Mouse (Mus musculus) gastrocnemius, postnatal 4 days (tissue): ENCODE results near the gene Tns1. TPM values are rescaled to one million over a fixed set of nuclear protein-coding genes. Genes with fewer than 3 reads are reported as not detected.

Experiments
- DNase-seq, 2 experiments: peaks; one replicate each; pipeline ENCODE4 v3.0.0; 2021 to 2022; ENCODE audit warnings: low spot score in 2 of 2, mixed read lengths in 2 of 2
- total RNA-seq, 2 experiments: library from RNA; stranded (reverse); gene quantifications; 2 replicates each; pipeline ENCODE4 v1.2.3; 2021

Gene Tns1
- total RNA-seq, 2 experiments from 2014 or later = 259 to 265 TPM

DNA sequence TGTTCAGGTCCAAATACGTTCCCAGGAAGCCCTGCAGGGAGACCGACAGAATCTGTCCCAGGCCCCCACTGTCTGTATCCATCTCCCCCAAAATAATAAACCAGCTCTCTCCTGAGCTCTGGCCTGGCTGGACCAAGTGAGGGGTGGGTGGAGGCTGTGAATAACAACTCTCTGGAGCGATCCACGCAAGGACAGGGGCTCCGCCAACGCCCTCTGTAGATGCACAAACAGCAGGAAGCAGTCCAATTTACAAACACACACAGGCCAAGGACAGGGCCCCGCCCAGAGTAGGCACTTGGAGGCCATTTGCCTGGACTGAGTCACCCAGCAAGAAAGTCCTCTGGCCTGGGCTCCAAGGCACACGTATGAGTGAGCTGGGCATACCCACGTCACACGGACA lies 32.0 kb downstream of the Tns1 start:
- DNase-seq = no peak

DNA sequence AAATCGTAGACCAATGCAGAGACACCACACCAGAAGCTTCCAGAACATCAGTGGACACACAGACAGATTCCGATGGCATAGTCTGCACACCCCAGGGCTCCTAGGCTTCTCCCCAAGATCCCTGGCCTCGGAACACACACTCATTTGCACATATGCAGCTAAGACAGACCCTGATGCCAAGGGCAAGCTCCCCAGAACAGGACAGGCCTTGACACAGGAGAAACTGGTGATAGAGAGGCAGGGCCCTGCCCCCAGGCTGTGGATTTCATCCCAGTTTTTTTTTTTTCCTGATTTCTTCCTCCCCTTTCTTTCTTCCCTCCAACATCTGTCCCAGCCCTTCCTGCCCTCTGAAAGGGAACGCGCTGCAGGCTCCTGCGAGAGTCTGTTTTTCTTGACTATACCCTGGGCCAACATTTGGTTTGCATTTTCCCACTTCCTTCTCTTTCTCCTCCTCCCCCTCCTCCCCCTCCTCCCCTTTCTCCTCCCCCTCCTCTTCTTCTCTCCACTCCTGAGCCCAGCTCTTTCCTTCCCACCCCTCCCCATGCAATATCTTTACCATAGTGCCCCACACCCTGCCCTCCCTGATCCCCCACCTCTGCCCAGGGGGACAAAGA lies 32.5 kb downstream of the Tns1 start:
- DNase-seq = no peak

- no peak for DNase-seq
Measured at GRCm38 (mm10) chr1:74091138-74091537, 33.1 kb downstream of the Tns1 start.

DNA sequence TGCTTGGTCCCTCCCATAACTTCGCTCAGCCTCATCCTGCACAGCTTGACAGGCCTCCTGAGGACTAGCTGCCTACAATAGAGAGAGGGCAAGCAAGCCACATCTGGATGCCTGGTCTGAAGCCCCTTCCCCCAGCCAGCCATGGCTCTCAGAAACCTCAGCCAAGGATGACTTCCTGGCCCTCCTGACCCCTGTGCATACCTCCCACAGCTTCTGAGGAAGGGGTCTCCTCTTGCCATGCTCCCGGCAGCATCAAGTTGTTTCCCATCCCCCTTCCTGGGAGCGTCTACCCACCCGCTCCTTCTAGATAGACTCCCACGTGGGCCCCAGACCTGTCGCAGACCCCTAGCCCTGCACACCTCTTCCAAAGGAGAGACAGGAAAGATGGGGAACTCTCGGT lies 33.9 kb downstream of the Tns1 start:
- no peak for DNase-seq

- no peak for DNase-seq
Measured at GRCm38 (mm10) chr1:74088569-74088968, 35.7 kb downstream of the Tns1 start.

DNA sequence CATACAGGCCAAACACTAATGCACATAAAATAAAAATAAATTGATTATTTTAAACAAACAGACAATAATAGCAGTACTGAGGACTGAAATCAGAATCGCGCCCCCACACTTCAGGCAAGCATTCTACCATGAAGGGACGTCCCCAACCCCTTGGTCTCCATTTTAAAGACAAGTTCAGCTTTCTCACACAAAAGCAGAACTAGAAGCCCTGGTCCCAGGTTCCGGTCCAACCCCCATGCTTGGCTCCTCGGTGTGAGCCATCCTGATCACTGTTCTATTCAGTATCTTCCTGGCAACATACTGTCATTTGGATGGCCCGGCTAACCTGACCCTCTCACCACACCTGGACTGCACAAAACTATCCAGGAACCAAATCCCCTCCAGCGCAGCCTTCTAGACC lies 38.7 kb downstream of the Tns1 start:
- DNase-seq = no peak

DNA sequence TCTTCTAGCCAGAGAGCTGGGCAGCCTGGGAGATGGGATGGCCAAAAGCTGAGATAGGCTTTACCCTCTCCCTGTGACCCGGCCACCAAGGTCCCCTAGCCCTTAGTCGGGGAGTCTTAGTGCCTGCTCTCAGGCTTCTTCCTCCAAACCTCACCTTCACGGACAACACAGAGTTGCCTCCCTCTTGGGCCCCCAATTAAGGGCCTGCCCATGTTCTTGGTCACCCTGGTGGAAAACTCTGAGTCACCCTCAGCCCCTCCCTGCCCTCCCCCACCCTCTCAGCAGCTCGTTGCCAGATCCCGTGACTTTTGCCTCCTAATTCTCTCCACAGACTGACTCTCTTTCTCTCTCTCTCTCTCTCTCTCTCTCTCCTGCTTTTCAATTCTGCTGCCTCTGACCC lies 39.5 kb downstream of the Tns1 start:
- DNase-seq = no peak

- peak in 1 of 2 experiments; percentile 59 for DNase-seq
Measured at GRCm38 (mm10) chr1:74084065-74084705, 40.1 kb downstream of the Tns1 start.

- peak in 1 of 2 experiments; percentile 59 for DNase-seq
Measured at GRCm38 (mm10) chr1:74082841-74083463, 41.3 kb downstream of the Tns1 start.

GRCm38 (mm10) chr1:74081573-74081989 lies 42.7 kb downstream of the Tns1 start:
- DNase-seq = peak in 1 of 2 experiments; percentile 8

GRCm38 (mm10) chr1:74077353-74077752 lies 46.9 kb downstream of the Tns1 start:
- DNase-seq = peak in 1 of 2 experiments; percentile 67

- DNase-seq = no peak
Measured at GRCm38 (mm10) chr1:74076230-74076629, 48.0 kb downstream of the Tns1 start.

- peak in 1 of 2 experiments; percentile 13 for DNase-seq
Measured at GRCm38 (mm10) chr1:74074693-74075485, 49.4 kb downstream of the Tns1 start.

GRCm38 (mm10) chr1:74073791-74074190 lies 50.5 kb downstream of the Tns1 start:
- DNase-seq = no peak

- no peak for DNase-seq
Measured at GRCm38 (mm10) chr1:74070745-74071144, 53.5 kb downstream of the Tns1 start.

GRCm38 (mm10) chr1:74070001-74070551 lies 54.2 kb downstream of the Tns1 start:
- no peak for DNase-seq

DNA sequence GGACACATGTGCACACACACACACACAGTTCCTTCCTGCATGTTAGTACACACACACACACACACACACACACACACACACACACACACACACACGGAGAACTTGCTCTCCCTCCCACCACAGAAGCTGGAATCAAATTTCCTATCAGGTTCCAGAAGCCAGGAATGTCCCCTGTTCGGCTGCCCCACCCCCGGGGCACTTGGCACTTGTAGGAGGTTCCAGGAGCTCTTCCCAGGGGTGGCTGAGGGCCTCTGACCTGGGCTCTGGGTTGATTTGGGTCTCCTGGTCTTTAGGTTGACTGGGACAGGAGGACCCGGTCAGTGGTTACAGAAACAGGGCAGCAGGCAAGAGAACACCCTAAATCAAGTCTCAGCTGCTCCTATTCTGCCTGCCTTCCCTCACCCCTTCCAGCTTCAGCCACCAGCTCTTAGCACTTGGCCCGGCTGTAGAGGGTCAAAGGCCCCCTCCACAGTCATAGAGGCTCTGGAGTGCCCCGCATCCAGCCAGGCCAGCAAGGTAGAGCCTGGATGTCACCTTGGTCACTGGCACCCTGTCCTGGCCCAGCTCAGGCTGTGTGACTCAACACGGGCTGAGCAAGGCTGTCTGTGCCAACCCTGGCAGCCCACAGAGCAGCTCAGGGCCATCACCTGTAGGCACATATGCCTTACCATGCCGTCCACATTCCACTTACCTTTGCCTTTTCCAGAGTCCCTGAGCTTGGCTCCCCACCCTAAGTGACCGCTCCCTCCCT lies 55.0 kb downstream of the Tns1 start:
- no peak for DNase-seq

GRCm38 (mm10) chr1:74068366-74069084 lies 55.7 kb downstream of the Tns1 start:
- DNase-seq = no peak

- DNase-seq = no peak
Measured at GRCm38 (mm10) chr1:74067866-74068265, 56.4 kb downstream of the Tns1 start.

DNA sequence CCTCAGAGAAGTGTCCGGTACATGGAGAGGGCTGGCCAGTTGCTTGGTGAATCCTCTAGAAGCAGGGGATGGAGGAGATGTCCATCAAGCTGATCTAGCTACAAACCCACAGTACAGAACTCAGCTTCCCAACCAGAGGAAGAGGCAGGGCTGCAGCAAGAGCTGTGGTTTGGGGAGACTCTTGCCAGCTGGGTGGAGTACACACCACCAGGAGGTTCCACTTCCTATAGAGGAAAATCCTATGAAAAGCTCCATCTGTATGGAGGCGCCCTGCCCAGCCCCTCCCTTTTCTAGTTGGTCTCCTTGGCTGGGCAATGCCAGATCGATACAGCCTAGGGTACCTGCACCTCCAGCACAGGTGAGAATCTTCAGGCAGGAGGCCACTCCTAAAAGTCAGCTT lies 57.7 kb downstream of the Tns1 start:
- no peak for DNase-seq
